Mouse (Mus musculus): ENCODE results near the gene Fuca2.
"Not testable (repeated sequence)": the region's sequence is repeated elsewhere in the genome, so short reads cannot be mapped to it uniquely, and the experiment has no call there.

Gene Fuca2

GRCm38 (mm10) chr10:13499331-13499730, at the start of gene Fuca2:
TSS of gene Fuca2 (plus strand) at chr10:13499540.
- no peak for DNase-seq (ENCODE audit: low spot score)

- DNase-seq (ENCODE audit: low spot score) = no peak
Measured at GRCm38 (mm10) chr10:13451640-13452039, 47.7 kb upstream of the Fuca2 start.

GRCm38 (mm10) chr10:13453200-13453990, 45.9 kb upstream of the Fuca2 start:
- no peak for DNase-seq (ENCODE audit: low spot score)

- DNase-seq (ENCODE audit: low spot score) = not testable (repeated sequence)
Measured at GRCm38 (mm10) chr10:13464295-13464694, 35.0 kb upstream of the Fuca2 start.

- no peak for DNase-seq (ENCODE audit: low spot score)
Measured at GRCm38 (mm10) chr10:13466925-13467324, 32.4 kb upstream of the Fuca2 start.

- not testable (repeated sequence) for DNase-seq (ENCODE audit: low spot score)
Measured at GRCm38 (mm10) chr10:13468025-13468529, 31.3 kb upstream of the Fuca2 start.

GRCm38 (mm10) chr10:13470236-13470635, 29.1 kb upstream of the Fuca2 start:
- no peak for DNase-seq (ENCODE audit: low spot score)

- peak; percentile 16 for DNase-seq (ENCODE audit: low spot score)
Measured at GRCm38 (mm10) chr10:13473287-13473832, 26.0 kb upstream of the Fuca2 start.

GRCm38 (mm10) chr10:13473833-13474567, 25.3 kb upstream of the Fuca2 start, which contains the start of gene Phactr2:
TSS of gene Phactr2 (minus strand) at chr10:13474412.
- DNase-seq (ENCODE audit: low spot score) = peak; percentile 54

GRCm38 (mm10) chr10:13474568-13474955, 24.8 kb upstream of the Fuca2 start:
- no peak for DNase-seq (ENCODE audit: low spot score)

- no peak for DNase-seq (ENCODE audit: low spot score)
Measured at GRCm38 (mm10) chr10:13475121-13475520, 24.2 kb upstream of the Fuca2 start.

- DNase-seq (ENCODE audit: low spot score) = no peak
Measured at GRCm38 (mm10) chr10:13479341-13479740, 20.0 kb upstream of the Fuca2 start.

GRCm38 (mm10) chr10:13485958-13486357, 13.4 kb upstream of the Fuca2 start:
- no peak for DNase-seq (ENCODE audit: low spot score)

- DNase-seq (ENCODE audit: low spot score) = no peak
Measured at GRCm38 (mm10) chr10:13489671-13490070, 9.7 kb upstream of the Fuca2 start.

- no peak for DNase-seq (ENCODE audit: low spot score)
Measured at GRCm38 (mm10) chr10:13493978-13494686, 5.2 kb upstream of the Fuca2 start.

GRCm38 (mm10) chr10:13496315-13496714, 3.0 kb upstream of the Fuca2 start:
- no peak for DNase-seq (ENCODE audit: low spot score)

GRCm38 (mm10) chr10:13500473-13500872, 1.1 kb downstream of the Fuca2 start:
- no peak for DNase-seq (ENCODE audit: low spot score)

- DNase-seq (ENCODE audit: low spot score) = peak; percentile 88
Measured at GRCm38 (mm10) chr10:13500938-13501496, 1.7 kb downstream of the Fuca2 start.

GRCm38 (mm10) chr10:13501533-13501932, 2.2 kb downstream of the Fuca2 start:
- DNase-seq (ENCODE audit: low spot score) = not testable (repeated sequence)

GRCm38 (mm10) chr10:13502371-13502770, 3.0 kb downstream of the Fuca2 start:
- DNase-seq (ENCODE audit: low spot score) = no peak

- DNase-seq (ENCODE audit: low spot score) = no peak
Measured at GRCm38 (mm10) chr10:13521857-13522256, 22.5 kb downstream of the Fuca2 start.

GRCm38 (mm10) chr10:13528155-13528554, 28.8 kb downstream of the Fuca2 start:
- DNase-seq (ENCODE audit: low spot score) = no peak
